Mouse (Mus musculus) C2C12 (cell line): ENCODE results near the gene Phlda2. TPM values are rescaled to one million over a fixed set of nuclear protein-coding genes. Genes with fewer than 3 reads are reported as not detected.
"Not testable (repeated sequence)": the region's sequence is repeated elsewhere in the genome, so short reads cannot be mapped to it uniquely, and the experiment has no call there.

Source experiments
- H3K27me3 ChIP-seq: one replicate; pipeline ENCODE4 v1.6.1; 2011; ENCODE audit not compliant: control insufficient read depth, insufficient read depth, insufficient read length
- H3K36me3 ChIP-seq: one replicate; pipeline ENCODE4 v1.6.1; 2011; ENCODE audit not compliant: control insufficient read depth, insufficient read depth
- H3K4me3 ChIP-seq: one replicate; pipeline ENCODE4 v1.5.1; 2011; ENCODE audit warnings: mild to moderate bottlenecking, control low read depth; ENCODE audit not compliant: poor library complexity, insufficient read depth, severe bottlenecking
- H3K79me2 ChIP-seq: one replicate; pipeline ENCODE4 v1.6.1; 2011; ENCODE audit not compliant: control insufficient read depth, insufficient read depth
- H3K79me3 ChIP-seq: one replicate; pipeline ENCODE4 v1.6.1; 2011; ENCODE audit warnings: low read depth, control low read depth
- H3ac ChIP-seq: one replicate; pipeline ENCODE3; 2011; ENCODE audit warnings: low read depth; ENCODE audit not compliant: control insufficient read depth, insufficient read length
- CEBPB ChIP-seq: IDR thresholded peaks from one replicate; pipeline ENCODE4 v1.6.1; 2011; ENCODE audit warnings: low read depth, mild to moderate bottlenecking, control low read depth, moderate library complexity
- CTCF ChIP-seq: IDR thresholded peaks from one replicate; pipeline ENCODE4 v1.5.1; 2011; ENCODE audit not compliant: control insufficient read depth, insufficient read depth, insufficient read length
- FOSL1 ChIP-seq: IDR thresholded peaks from one replicate; pipeline ENCODE4 v1.8.0; 2011; ENCODE audit warnings: mild to moderate bottlenecking, low read length; ENCODE audit not compliant: poor library complexity, insufficient read depth, severe bottlenecking
- MAX ChIP-seq: IDR thresholded peaks from one replicate; pipeline ENCODE4 v1.6.1; 2011; ENCODE audit warnings: mild to moderate bottlenecking, control low read depth
- MYOD1 ChIP-seq: IDR thresholded peaks from one replicate; pipeline ENCODE4 v1.6.1; 2011; ENCODE audit warnings: low read depth; ENCODE audit not compliant: control insufficient read depth, insufficient read length
- MYOG ChIP-seq: IDR thresholded peaks from one replicate; pipeline ENCODE4 v1.6.1; 2011; ENCODE audit not compliant: control insufficient read depth, insufficient read length; ENCODE audit errors: extremely low read depth
- USF1 ChIP-seq: IDR thresholded peaks from one replicate; pipeline ENCODE4 v1.6.1; 2011; ENCODE audit warnings: low read depth, mild to moderate bottlenecking, control low read depth, moderate library complexity
- polyA plus RNA-seq: library from polyadenylated mRNA; unstranded; fragments of >200 nt; fragmentation: generic; extraction: Trizol; gene quantifications from one replicate; pipeline ENCODE4 v1.2.1, GENCODE M21; 2012; ENCODE audit warnings: missing spikeins

The Phlda2 gene
- polyA plus RNA-seq, 1 experiment, result 0.14 TPM

- no peaks in the 10 kb centered on the region for H3K27me3 ChIP-seq
- peaks cover 59% of the 10 kb centered on the region for H3K36me3 ChIP-seq
- peaks cover 87% of the 10 kb centered on the region for H3K79me2 ChIP-seq
- no peak overlapping the region for H3ac ChIP-seq
- peaks cover 54% of the 10 kb centered on the region for H3K79me3 ChIP-seq
- TF ChIP-seq FOSL1, result no peak
- no peak for TF ChIP-seq MYOD1
- TF ChIP-seq USF1, result no peak
- no peak for TF ChIP-seq MYOG
- no peak overlapping the region for H3K4me3 ChIP-seq
These were observed 35.7 kb upstream of the Phlda2 start for GRCm38 (mm10) chr7:143538671-143539070.

GRCm38 (mm10) chr7:143538229-143538628 is 35.3 kb upstream of the Phlda2 start:
- not testable (repeated sequence) for H3K4me3 ChIP-seq, H3ac ChIP-seq, H3K27me3 ChIP-seq
- Histone ChIP-seq H3K79me2 (peaks cover 87% of the 10 kb centered on the region), H3K36me3 (peaks cover 64% of the 10 kb centered on the region), H3K79me3 (peaks cover 50% of the 10 kb centered on the region)

- H3K36me3 ChIP-seq, result peaks cover 83% of the 10 kb centered on the region
- H3K4me3 ChIP-seq, result no peak overlapping the region
- H3K27me3 ChIP-seq, result no peaks in the 10 kb centered on the region
- peaks cover 69% of the 10 kb centered on the region for H3K79me2 ChIP-seq
- TF ChIP-seq CEBPB (no peak), FOSL1 (no peak), USF1 (no peak), MYOG (no peak), MAX (no peak), CTCF (no peak), MYOD1 (no peak)
- H3ac ChIP-seq, result no peak overlapping the region
- H3K79me3 ChIP-seq, result peaks cover 30% of the 10 kb centered on the region
These were observed 33.3 kb upstream of the Phlda2 start for GRCm38 (mm10) chr7:143536251-143536650.

- H3K36me3 ChIP-seq, result peaks cover 91% of the 10 kb centered on the region
These were observed 30.3 kb upstream of the Phlda2 start for GRCm38 (mm10) chr7:143533284-143533683.

GRCm38 (mm10) chr7:143532410-143532809 is 29.5 kb upstream of the Phlda2 start:
- Histone ChIP-seq H3K4me3 (no peak overlapping the region), H3K79me2 (peaks cover 33% of the 10 kb centered on the region), H3ac (no peak overlapping the region), H3K36me3 (peaks cover 91% of the 10 kb centered on the region), H3K79me3 (peaks cover 1% of the 10 kb centered on the region), H3K27me3 (no peaks in the 10 kb centered on the region)
- TF ChIP-seq FOSL1, result no peak
- TF ChIP-seq CTCF, result no peak
- TF ChIP-seq USF1, result no peak
- TF ChIP-seq MAX, result no peak
- no peak for TF ChIP-seq MYOG
- no peak for TF ChIP-seq MYOD1
- TF ChIP-seq CEBPB, result no peak

More at GRCm38 (mm10) chr7:143533284-143533683, 30.3 kb upstream of the Phlda2 start:
- Histone ChIP-seq H3K4me3 (no peak overlapping the region), H3K79me2 (peaks cover 42% of the 10 kb centered on the region), H3K79me3 (peaks cover 6% of the 10 kb centered on the region), H3ac (no peak overlapping the region), H3K27me3 (no peaks in the 10 kb centered on the region)
- no peak for TF ChIP-seq MAX
- TF ChIP-seq CEBPB, result no peak
- no peak for TF ChIP-seq FOSL1
- TF ChIP-seq USF1, result no peak
- TF ChIP-seq MYOD1, result no peak
- no peak for TF ChIP-seq MYOG
- no peak for TF ChIP-seq CTCF

GRCm38 (mm10) chr7:143519333-143519732 is 16.4 kb upstream of the Phlda2 start:
- no peaks in the 10 kb centered on the region for H3K27me3 ChIP-seq
- no peaks in the 10 kb centered on the region for H3K79me3 ChIP-seq
- H3ac ChIP-seq, result no peak overlapping the region
- H3K4me3 ChIP-seq, result no peak overlapping the region
- H3K79me2 ChIP-seq, result no peaks in the 10 kb centered on the region
- no peak for TF ChIP-seq MYOG
- TF ChIP-seq MYOD1, result no peak
- no peak for TF ChIP-seq USF1
- TF ChIP-seq MAX, result no peak
- no peak for TF ChIP-seq CEBPB
- no peak for TF ChIP-seq CTCF
- TF ChIP-seq FOSL1, result no peak
- H3K36me3 ChIP-seq, result peaks cover 85% of the 10 kb centered on the region

GRCm38 (mm10) chr7:143514416-143514768 is 11.4 kb upstream of the Phlda2 start:
- Histone ChIP-seq H3ac (no peak overlapping the region), H3K79me3 (no peaks in the 10 kb centered on the region), H3K27me3 (no peaks in the 10 kb centered on the region), H3K36me3 (peaks cover 54% of the 10 kb centered on the region), H3K4me3 (no peak overlapping the region), H3K79me2 (no peaks in the 10 kb centered on the region)
- TF ChIP-seq CEBPB (no peak), MYOD1 (no peak), CTCF (no peak), USF1 (no peak), FOSL1 (no peak), MAX (no peak), MYOG (no peak)
